Mouse (Mus musculus) MEL (cell line): ENCODE measurements around the gene Krtap5-4.

ENCODE experiments used
- CTCF ChIP-seq, 3 experiments: IDR thresholded peaks in 2 of 3; conservative IDR thresholded peaks in 1 of 3; 2 replicates each; pipeline ENCODE4 v1.5.1; 2011 to 2012; ENCODE audit warnings: low read length in 3 of 3, low read depth in 2 of 3, mild to moderate bottlenecking in 2 of 3, improper control_type of control experiment in 1 of 3, inconsistent platforms in 1 of 3, mixed read lengths in 1 of 3, moderate library complexity in 1 of 3; ENCODE audit not compliant: control insufficient read depth in 1 of 3, insufficient read depth in 1 of 3, poor library complexity in 1 of 3, severe bottlenecking in 1 of 3
- E2F4 ChIP-seq: IDR thresholded peaks from 2 replicates; pipeline ENCODE4 v1.6.1; 2011; ENCODE audit warnings: low read depth, low read length, improper control_type of control experiment, borderline replicate concordance
- EP300 ChIP-seq, 2 experiments: IDR thresholded peaks; 2 replicates each; pipeline ENCODE4 v1.6.1; 2011; ENCODE audit warnings: improper control_type of control experiment in 2 of 2, low read length in 2 of 2, low read depth in 1 of 2, mild to moderate bottlenecking in 1 of 2
- GATA1 ChIP-seq: IDR thresholded peaks from 2 replicates; pipeline ENCODE4 v1.6.1; 2011; ENCODE audit warnings: low read depth, low read length, improper control_type of control experiment
- MAX ChIP-seq: IDR thresholded peaks from 2 replicates; pipeline ENCODE4 v1.6.1; 2011; ENCODE audit warnings: low read length, improper control_type of control experiment
- MYB ChIP-seq: IDR thresholded peaks from 2 replicates; pipeline ENCODE4 v1.6.1; 2011; ENCODE audit warnings: mild to moderate bottlenecking, low read depth, low read length, improper control_type of control experiment
- NRF1 ChIP-seq: IDR thresholded peaks from 2 replicates; pipeline ENCODE4 v1.6.1; 2014; ENCODE audit warnings: low read depth, mild to moderate bottlenecking, inconsistent platforms, low read length, improper control_type of control experiment, moderate library complexity; ENCODE audit not compliant: poor library complexity, insufficient read depth, severe bottlenecking
- POLR2A ChIP-seq, 2 experiments: IDR thresholded peaks; 2 replicates each; pipeline ENCODE4 v1.6.1; 2011 to 2012; ENCODE audit warnings: low read length in 2 of 2, mild to moderate bottlenecking in 2 of 2, control low read depth in 1 of 2, improper control_type of control experiment in 1 of 2, low read depth in 1 of 2, moderate library complexity in 1 of 2; ENCODE audit not compliant: control insufficient read depth in 1 of 2, insufficient read depth in 1 of 2, poor library complexity in 1 of 2
- RAD21 ChIP-seq: IDR thresholded peaks from 2 replicates; pipeline ENCODE4 v1.6.1; 2011; ENCODE audit warnings: mild to moderate bottlenecking, low read depth, low read length, improper control_type of control experiment
- SIN3A ChIP-seq: IDR thresholded peaks from 2 replicates; pipeline ENCODE4 v1.6.1; 2012; ENCODE audit warnings: low read length, improper control_type of control experiment, inconsistent platforms
- TAL1 ChIP-seq: IDR thresholded peaks from 2 replicates; pipeline ENCODE4 v1.6.1; 2012; ENCODE audit warnings: mild to moderate bottlenecking, inconsistent platforms, low read length, moderate library complexity, mixed read lengths
- TBP ChIP-seq: IDR thresholded peaks from 2 replicates; pipeline ENCODE4 v1.8.0; 2011; ENCODE audit warnings: low read depth, low read length, improper control_type of control experiment

DNA sequence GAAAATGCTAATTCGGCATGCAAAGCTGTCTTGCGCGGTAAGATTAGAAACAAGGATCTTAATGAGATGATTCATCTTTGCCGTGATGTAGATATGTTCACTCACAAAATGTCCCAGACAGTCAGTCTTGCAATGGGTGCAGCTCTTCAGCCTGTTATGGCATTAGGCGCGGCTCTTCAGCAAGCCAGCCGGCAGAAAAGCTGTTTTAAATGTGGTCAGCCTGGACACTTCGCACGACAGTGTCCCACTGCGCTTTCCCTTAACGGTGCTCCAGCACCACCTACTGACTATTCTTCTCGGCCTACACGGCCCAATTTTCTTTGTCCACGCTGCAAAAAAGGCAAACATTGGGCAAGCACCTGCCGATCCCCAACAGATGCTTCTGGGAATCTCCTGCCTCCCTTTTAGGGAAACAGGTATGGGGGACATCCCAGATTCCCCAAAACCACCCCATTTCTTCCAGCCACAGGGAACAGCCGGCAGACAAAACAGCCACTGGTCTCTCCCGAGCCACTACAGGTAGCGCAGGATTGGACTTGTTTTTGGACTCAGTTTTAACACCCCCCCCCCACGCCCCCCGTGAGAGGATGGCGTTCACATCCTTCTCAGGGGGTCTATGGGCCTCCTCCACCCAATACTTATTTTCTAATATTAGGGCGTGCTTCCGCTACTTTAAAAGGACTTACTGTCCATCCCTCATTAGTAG lies 18.1 kb upstream of the Krtap5-4 start:
- TF ChIP-seq POLR2A (IDR thresholded peaks at IDR 0.05; ENCODE audit: control insufficient read depth in 1 of 2, insufficient read depth in 1 of 2, low read depth in 1 of 2, low read length in 2 of 2, poor library complexity in 1 of 2) (no peak), MAX (no peak), EP300 (IDR thresholded peaks at IDR 0.05; ENCODE audit: low read depth in 1 of 2, low read length in 2 of 2) (no peak), CTCF (IDR thresholded peaks at IDR 0.05 in 2 of 3, conservative IDR thresholded peaks at IDR 0.05 in 1 of 3; ENCODE audit: control insufficient read depth in 1 of 3, insufficient read depth in 1 of 3, low read depth in 2 of 3, low read length in 3 of 3, poor library complexity in 1 of 3, severe bottlenecking in 1 of 3) (no peak), TAL1 (no peak), SIN3A (no peak), RAD21 (no peak), NRF1 (no peak), GATA1 (no peak), E2F4 (no peak), TBP (no peak), MYB (no peak)
